Mouse (Mus musculus) megakaryocyte, embryonic 14.5 days (primary cell): Measurements from ENCODE around the gene Pknox2. TPM values are rescaled to one million over a fixed set of nuclear protein-coding genes. Genes with fewer than 3 reads are reported as not detected.

Experiments used
- H3K27me3 ChIP-seq: replicated peaks from 2 replicates; pipeline ENCODE3; 2012; ENCODE audit warnings: inconsistent platforms
- H3K36me3 ChIP-seq: replicated peaks from 2 replicates; pipeline ENCODE3; 2012; ENCODE audit warnings: low read length, inconsistent platforms, mixed read lengths
- H3K4me1 ChIP-seq: 2 replicates; pipeline ENCODE4 v1.6.1; 2012; ENCODE audit warnings: inconsistent platforms
- H3K4me3 ChIP-seq: replicated peaks from 2 replicates; pipeline ENCODE3; 2012; ENCODE audit warnings: moderate library complexity, mild to moderate bottlenecking, inconsistent platforms
- H3K9me3 ChIP-seq: 2 replicates; pipeline ENCODE4 v1.6.1; 2012; ENCODE audit warnings: inconsistent platforms
- FLI1 ChIP-seq: IDR thresholded peaks from 2 replicates; pipeline ENCODE4 v1.6.1; 2012; ENCODE audit warnings: low read length, inconsistent platforms, mixed read lengths
- GATA1 ChIP-seq: IDR thresholded peaks from 3 replicates; pipeline ENCODE4 v1.6.1; 2012; ENCODE audit warnings: mixed read lengths, low read length, inconsistent platforms, borderline replicate concordance
- polyA plus RNA-seq: library from polyadenylated mRNA; stranded (reverse); fragments of >175 nt; gene quantifications from 2 replicates; pipeline ENCODE4 v1.2.3, GENCODE M21; 2012; ENCODE audit warnings: low replicate concordance; ENCODE audit not compliant: insufficient read depth

Gene Pknox2
- polyA plus RNA-seq, 1 experiment: 0.06 TPM

- Histone ChIP-seq H3K27me3 (peaks cover 10% of the 10 kb centered on the region), H3K9me3 (no peaks in the 10 kb centered on the region), H3K4me3 (no peak overlapping the region), H3K36me3 (no peaks in the 10 kb centered on the region), H3K4me1 (no peaks in the 10 kb centered on the region)
- TF ChIP-seq FLI1 (no peak), GATA1 (no peak)
Measured at GRCm38 (mm10) chr9:36989991-36990390, 157.2 kb downstream of the Pknox2 start.

- Histone ChIP-seq H3K9me3 (no peaks in the 10 kb centered on the region), H3K4me3 (no peak overlapping the region), H3K36me3 (no peaks in the 10 kb centered on the region), H3K4me1 (no peaks in the 10 kb centered on the region), H3K27me3 (peaks cover 4% of the 10 kb centered on the region)
- TF ChIP-seq FLI1 (no peak), GATA1 (no peak)
Measured at GRCm38 (mm10) chr9:36985233-36985632, 162.0 kb downstream of the Pknox2 start.

GRCm38 (mm10) chr9:36976596-36977362 is 170.4 kb downstream of the Pknox2 start:
- no peaks in the 10 kb centered on the region for H3K36me3 ChIP-seq
- no peak overlapping the region for H3K4me3 ChIP-seq
- H3K9me3 ChIP-seq: no peaks in the 10 kb centered on the region
- peaks cover 21% of the 10 kb centered on the region for H3K27me3 ChIP-seq
- H3K4me1 ChIP-seq: peaks cover 8% of the 10 kb centered on the region; the same call in 1 of the 2 replicates
- TF ChIP-seq FLI1: no peak; the same call in 1 of the 2 replicates
- no peak for TF ChIP-seq GATA1

GRCm38 (mm10) chr9:36973486-36974227 is 173.6 kb downstream of the Pknox2 start:
- no peak overlapping the region for H3K4me3 ChIP-seq
- H3K27me3 ChIP-seq: peaks cover 22% of the 10 kb centered on the region
- no peaks in the 10 kb centered on the region for H3K36me3 ChIP-seq
- no peaks in the 10 kb centered on the region for H3K9me3 ChIP-seq
- no peaks in the 10 kb centered on the region; the same call in 1 of the 2 replicates for H3K4me1 ChIP-seq
- TF ChIP-seq GATA1 (no peak), FLI1 (no peak)

GRCm38 (mm10) chr9:36972089-36972488 is 175.1 kb downstream of the Pknox2 start:
- H3K36me3 ChIP-seq: no peaks in the 10 kb centered on the region
- TF ChIP-seq GATA1 (no peak), FLI1 (no peak)
- no peak overlapping the region for H3K4me3 ChIP-seq
- no peaks in the 10 kb centered on the region; the same call in 1 of the 2 replicates for H3K4me1 ChIP-seq
- H3K27me3 ChIP-seq: peaks cover 20% of the 10 kb centered on the region
- no peaks in the 10 kb centered on the region for H3K9me3 ChIP-seq

- Histone ChIP-seq H3K4me1 (no peaks in the 10 kb centered on the region; the same call in 1 of the 2 replicates), H3K9me3 (no peaks in the 10 kb centered on the region), H3K36me3 (no peaks in the 10 kb centered on the region), H3K27me3 (peaks cover 12% of the 10 kb centered on the region), H3K4me3 (no peak overlapping the region)
- TF ChIP-seq FLI1: no peak
- TF ChIP-seq GATA1: no peak
Measured at GRCm38 (mm10) chr9:36971066-36971465, 176.1 kb downstream of the Pknox2 start.

- Histone ChIP-seq H3K9me3 (no peaks in the 10 kb centered on the region), H3K27me3 (peaks cover 11% of the 10 kb centered on the region), H3K4me3 (no peak overlapping the region), H3K4me1 (no peaks in the 10 kb centered on the region; the same call in 1 of the 2 replicates), H3K36me3 (no peaks in the 10 kb centered on the region)
- TF ChIP-seq FLI1 (no peak), GATA1 (no peak)
Measured at GRCm38 (mm10) chr9:36970651-36971050, 176.6 kb downstream of the Pknox2 start.

- no peaks in the 10 kb centered on the region for H3K9me3 ChIP-seq
- no peak overlapping the region for H3K4me3 ChIP-seq
- TF ChIP-seq FLI1: no peak
- no peak for TF ChIP-seq GATA1
- no peaks in the 10 kb centered on the region; the same call in 1 of the 2 replicates for H3K4me1 ChIP-seq
- no peaks in the 10 kb centered on the region for H3K36me3 ChIP-seq
- H3K27me3 ChIP-seq: peaks cover 11% of the 10 kb centered on the region
Measured at GRCm38 (mm10) chr9:36969131-36969530, 178.1 kb downstream of the Pknox2 start.

GRCm38 (mm10) chr9:36968713-36969112 is 178.5 kb downstream of the Pknox2 start:
- H3K4me3 ChIP-seq: no peak overlapping the region
- no peaks in the 10 kb centered on the region for H3K9me3 ChIP-seq
- TF ChIP-seq GATA1: no peak
- no peak for TF ChIP-seq FLI1
- no peaks in the 10 kb centered on the region for H3K36me3 ChIP-seq
- H3K4me1 ChIP-seq: no peaks in the 10 kb centered on the region; the same call in 1 of the 2 replicates
- H3K27me3 ChIP-seq: peaks cover 12% of the 10 kb centered on the region

- Histone ChIP-seq H3K9me3 (no peaks in the 10 kb centered on the region), H3K36me3 (no peaks in the 10 kb centered on the region), H3K4me1 (no peaks in the 10 kb centered on the region; the same call in 1 of the 2 replicates)
Measured at GRCm38 (mm10) chr9:36968236-36968635, 179.0 kb downstream of the Pknox2 start.

More at GRCm38 (mm10) chr9:36968236-36968635, 179.0 kb downstream of the Pknox2 start:
- peaks cover 16% of the 10 kb centered on the region for H3K27me3 ChIP-seq
- no peak overlapping the region for H3K4me3 ChIP-seq
- no peak for TF ChIP-seq GATA1
- no peak for TF ChIP-seq FLI1
